Mouse (Mus musculus): ENCODE results near the gene Mbnl2. TPM values are rescaled to one million over a fixed set of nuclear protein-coding genes. Genes with fewer than 3 reads are reported as not detected.

Gene Mbnl2
- total and polyA plus RNA-seq, 3 experiments: 23.8 to 28.9 (median 23.9) TPM

DNA sequence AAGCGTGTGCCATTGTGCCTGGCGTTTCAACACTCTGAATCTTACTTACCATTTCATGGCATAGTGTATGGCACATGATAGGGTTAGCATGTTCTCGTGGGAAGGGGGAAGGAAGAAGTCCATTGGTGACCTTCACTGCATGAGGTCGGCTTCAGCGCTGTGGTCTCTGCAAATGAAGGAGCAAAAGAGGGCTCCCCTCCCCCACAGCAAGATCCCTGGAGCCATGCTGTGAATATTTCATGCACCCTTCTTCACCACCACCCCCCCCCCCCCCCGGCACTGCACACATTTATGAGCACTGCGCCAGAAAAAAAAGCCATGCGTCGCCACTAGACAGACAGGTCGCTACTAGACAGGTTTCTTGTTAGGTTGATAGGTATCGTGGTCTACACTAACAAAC, 95.2 kb downstream of the Mbnl2 start:
- DNase-seq (ENCODE audit: extremely low read depth): no peak

GRCm38 (mm10) chr14:120371174-120371573, 95.7 kb downstream of the Mbnl2 start:
- no peak overlapping the region for H3K4me3 ChIP-seq (replicated peaks in 1 of 3; ENCODE audit: low read depth in 2 of 3, low read length in 2 of 3, poor library complexity in 1 of 3)
- no peak overlapping the region for H3K4me2 ChIP-seq (ENCODE audit: insufficient read depth, low read depth, poor library complexity, severe bottlenecking)
- DNase-seq (ENCODE audit: extremely low read depth): no peak
- H3K9me3 ChIP-seq (replicated peaks; ENCODE audit: low read length): no peaks in the 10 kb centered on the region
- H3K9ac ChIP-seq (ENCODE audit: insufficient read depth, low read depth): no peak overlapping the region
- no peaks in the 10 kb centered on the region for H3K27me3 ChIP-seq (replicated peaks)
- peaks cover 0 to 43% of the 10 kb centered on the region in 2 experiments for H3K36me3 ChIP-seq (replicated peaks in 1 of 2; ENCODE audit: control insufficient read depth in 1 of 2, insufficient read depth in 1 of 2, low read length in 1 of 2)
- in situ Hi-C loops (cut with MboI; ENCODE audit: low pct_ligation_motif_present, low pct_unique_long_range_greater_than_20kb, low sequenced_read_pairs): no loop called here
- H3K27ac ChIP-seq (ENCODE audit: insufficient read depth, low read depth): no peak overlapping the region
- H3K79me2 ChIP-seq (replicated peaks; ENCODE audit: control insufficient read depth, extremely low read depth, insufficient read depth, poor library complexity, severe bottlenecking): 0 out of 2 replicates have a peak, but pooled peaks cover 4% of the 10 kb centered on the region
- peaks cover 6 to 20% of the 10 kb centered on the region in 2 experiments; a peak in 3 of 4 replicates for H3K4me1 ChIP-seq (ENCODE audit: control insufficient read depth in 1 of 2, insufficient read depth in 2 of 2)
- dilution Hi-C loops (cut with MboI; ENCODE audit: extremely low pct_ligation_motif_present, extremely low pct_unique_long_range_greater_than_20kb, low sequenced_read_pairs): no loop called here
- no peak for TF ChIP-seq NELFE (IDR thresholded peaks at IDR 0.05; ENCODE audit: low read depth, low read length)
- TF ChIP-seq KAT2A (IDR thresholded peaks at IDR 0.05; ENCODE audit: insufficient replicate concordance, low read length): no peak
- TF ChIP-seq SIN3A (IDR thresholded peaks at IDR 0.05; ENCODE audit: low read length): no peak

More for the DNA sequence above, 95.2 kb downstream of the Mbnl2 start:
- H3K9ac ChIP-seq (ENCODE audit: insufficient read depth, low read depth): no peak overlapping the region
- H3K27ac ChIP-seq (ENCODE audit: insufficient read depth, low read depth): no peak overlapping the region
- H3K9me3 ChIP-seq (replicated peaks; ENCODE audit: low read length): no peaks in the 10 kb centered on the region
- no peak overlapping the region for H3K4me2 ChIP-seq (ENCODE audit: insufficient read depth, low read depth, poor library complexity, severe bottlenecking)
- no peak overlapping the region for H3K4me3 ChIP-seq (replicated peaks in 1 of 3; ENCODE audit: low read depth in 2 of 3, low read length in 2 of 3, poor library complexity in 1 of 3)
- peaks cover 6 to 20% of the 10 kb centered on the region in 2 experiments; a peak in 3 of 4 replicates for H3K4me1 ChIP-seq (ENCODE audit: control insufficient read depth in 1 of 2, insufficient read depth in 2 of 2)
- TF ChIP-seq MAZ (IDR thresholded peaks at IDR 0.05; ENCODE audit: low read depth, low read length): no peak
- no peak for TF ChIP-seq POLR2AphosphoS2 (IDR thresholded peaks at IDR 0.05; ENCODE audit: low read depth, low read length)
- TF ChIP-seq ZKSCAN1 (IDR thresholded peaks at IDR 0.05; ENCODE audit: borderline replicate concordance, low read depth, low read length): no peak
- TF ChIP-seq TBP (conservative IDR thresholded peaks at IDR 0.05; ENCODE audit: low read depth, low read length): no peak
- no peak for TF ChIP-seq MYC (IDR thresholded peaks at IDR 0.05; ENCODE audit: low read depth, low read length)
- no peak for TF ChIP-seq MXI1 (IDR thresholded peaks at IDR 0.05; ENCODE audit: low read depth, low read length)
- no peak for TF ChIP-seq CHD1 (IDR thresholded peaks at IDR 0.05; ENCODE audit: low read depth, low read length)
- TF ChIP-seq RAD21 (IDR thresholded peaks at IDR 0.05; ENCODE audit: low read depth, low read length): no peak
- no peak for TF ChIP-seq BHLHE40 (IDR thresholded peaks at IDR 0.05; ENCODE audit: low read depth, low read length)
- no peak for TF ChIP-seq NRF1 (IDR thresholded peaks at IDR 0.05; ENCODE audit: low read depth, low read length)
- in situ Hi-C loops (cut with MboI; ENCODE audit: low pct_ligation_motif_present, low pct_unique_long_range_greater_than_20kb, low sequenced_read_pairs): no loop called here
- 0 out of 2 replicates have a peak, but pooled peaks cover 4% of the 10 kb centered on the region for H3K79me2 ChIP-seq (replicated peaks; ENCODE audit: control insufficient read depth, extremely low read depth, insufficient read depth, poor library complexity, severe bottlenecking)
- dilution Hi-C loops (cut with MboI; ENCODE audit: extremely low pct_ligation_motif_present, extremely low pct_unique_long_range_greater_than_20kb, low sequenced_read_pairs): no loop called here
- no peaks in the 10 kb centered on the region for H3K27me3 ChIP-seq (replicated peaks)
- H3K36me3 ChIP-seq (replicated peaks in 1 of 2; ENCODE audit: control insufficient read depth in 1 of 2, insufficient read depth in 1 of 2, low read length in 1 of 2): peaks cover 0 to 45% of the 10 kb centered on the region in 2 experiments

All from CH12.LX (cell line).